Mouse (Mus musculus) C2C12 (cell line): ENCODE data around the gene Csnk2b.

Experiments used
- CEBPB ChIP-seq: IDR thresholded peaks from one replicate; pipeline ENCODE4 v1.6.1; 2011; ENCODE audit warnings: low read depth, mild to moderate bottlenecking, control low read depth, moderate library complexity
- CTCF ChIP-seq: IDR thresholded peaks from one replicate; pipeline ENCODE4 v1.5.1; 2011; ENCODE audit not compliant: control insufficient read depth, insufficient read depth, insufficient read length
- FOSL1 ChIP-seq: IDR thresholded peaks from one replicate; pipeline ENCODE4 v1.8.0; 2011; ENCODE audit warnings: mild to moderate bottlenecking, low read length; ENCODE audit not compliant: poor library complexity, insufficient read depth, severe bottlenecking
- MYOD1 ChIP-seq: IDR thresholded peaks from one replicate; pipeline ENCODE4 v1.6.1; 2011; ENCODE audit warnings: low read depth; ENCODE audit not compliant: control insufficient read depth, insufficient read length
- MYOG ChIP-seq: IDR thresholded peaks from one replicate; pipeline ENCODE4 v1.6.1; 2011; ENCODE audit not compliant: control insufficient read depth, insufficient read length; ENCODE audit errors: extremely low read depth
- USF1 ChIP-seq: IDR thresholded peaks from one replicate; pipeline ENCODE4 v1.6.1; 2011; ENCODE audit warnings: low read depth, mild to moderate bottlenecking, control low read depth, moderate library complexity

DNA sequence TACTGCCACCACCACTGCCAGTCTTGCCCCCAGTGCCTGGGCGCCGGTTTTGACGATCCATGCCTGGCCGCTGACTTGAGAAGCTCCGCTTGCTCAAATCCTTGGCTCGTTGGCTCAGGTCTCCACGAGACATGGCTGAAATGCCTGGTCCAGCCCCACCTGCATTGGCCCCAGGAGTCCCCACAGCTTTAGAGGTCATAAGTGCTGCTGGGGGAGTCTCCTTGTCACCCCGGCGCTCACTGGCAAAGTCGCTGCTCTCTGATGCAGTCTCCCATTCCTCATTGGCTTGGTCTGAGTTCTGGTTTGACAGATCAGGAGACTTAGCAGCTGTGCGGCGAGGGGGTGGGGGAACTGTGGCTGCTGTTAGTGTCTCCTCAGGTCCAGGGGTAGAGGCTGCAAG, 33.6 kb upstream of the Csnk2b start:
- TF ChIP-seq CTCF (no peak), MYOG (no peak), FOSL1 (no peak), CEBPB (no peak), USF1 (no peak), MYOD1 (no peak)
